ENCODE assay signal across 8 mouse cellular contexts in the genomic region with DNA sequence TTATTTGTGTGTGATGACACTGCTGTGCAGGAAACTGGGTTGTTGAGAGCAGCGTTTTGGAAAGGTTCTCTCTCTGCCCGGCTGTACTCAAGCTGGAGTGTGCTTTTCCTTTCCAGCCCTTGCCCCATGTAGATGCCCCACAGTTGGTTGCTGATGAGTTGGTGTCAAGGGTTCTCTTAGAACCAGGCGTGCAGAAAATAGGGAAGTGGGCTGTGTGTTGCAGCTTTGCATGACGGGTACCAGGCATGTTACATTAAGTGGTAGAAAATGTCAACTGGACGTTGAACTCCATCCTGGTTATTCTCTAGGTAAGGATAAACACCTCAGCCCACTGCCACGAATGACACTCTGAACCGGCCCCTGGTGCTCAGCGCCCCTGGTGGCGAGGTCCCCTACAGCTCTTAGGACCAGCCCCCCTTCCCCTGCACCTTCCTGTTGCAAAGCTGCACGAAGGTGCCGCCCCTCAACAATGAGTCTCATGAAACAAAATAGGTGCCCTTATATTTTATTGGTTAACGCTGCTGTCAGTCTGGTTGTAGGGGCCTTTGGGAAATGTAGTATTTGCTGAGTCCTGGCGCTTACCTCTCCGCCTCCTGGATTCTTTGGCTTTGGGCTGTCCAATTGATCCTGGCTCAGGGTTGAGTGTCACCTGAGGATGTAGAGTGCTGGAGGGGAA. TPM values are rescaled to one million over a fixed set of nuclear protein-coding genes. Genes with fewer than 3 reads are reported as not detected.
DNase-seq lines count a peak whose midpoint lies in the region; ATAC-seq lines count a peak whose summit lies in the region.

No protein-coding gene starts in this region.

- H3K27ac ChIP-seq in embryonic facial prominence, embryonic 14.5 days (replicated peaks; ENCODE audit: low read depth, low read length): no peak overlapping the region
- no peak overlapping the region for H3K27ac ChIP-seq in hindbrain, embryonic 10.5 days
- H3K27ac ChIP-seq in lung, embryonic 15.5 days: no peak overlapping the region

- H3K4me3 ChIP-seq in embryonic facial prominence, embryonic 14.5 days (ENCODE audit: low read depth, low read length): peak overlapping the region; percentile 23
- 0 out of 2 replicates have a peak overlapping the region, but pooled peaks have one; percentile 2 for H3K4me3 ChIP-seq in hindbrain, embryonic 10.5 days
- H3K4me3 ChIP-seq in lung, embryonic 15.5 days: peak overlapping the region; percentile 18; the same call in 1 of the 2 replicates

- H3K27me3 ChIP-seq in embryonic facial prominence, embryonic 14.5 days (replicated peaks; ENCODE audit: control insufficient read depth, insufficient read depth, low read length): no peaks in the 10 kb centered on the region
- H3K27me3 ChIP-seq in hindbrain, embryonic 10.5 days (ENCODE audit: insufficient read depth, poor library complexity, severe bottlenecking): no peaks in the 10 kb centered on the region
- H3K27me3 ChIP-seq in lung, embryonic 15.5 days: no peaks in the 10 kb centered on the region

- H3K36me3 ChIP-seq in embryonic facial prominence, embryonic 14.5 days (ENCODE audit: control insufficient read depth, insufficient read depth, low read length): peaks cover 2% of the 10 kb centered on the region; the same call in 1 of the 2 replicates
- H3K36me3 ChIP-seq in hindbrain, embryonic 10.5 days: peaks cover 5% of the 10 kb centered on the region
- H3K36me3 ChIP-seq in lung, embryonic 15.5 days: peaks cover 2% of the 10 kb centered on the region; the same call in 1 of the 2 replicates

- DNase-seq in A20 (ENCODE audit: low read depth, low spot score): peak; percentile 96
- DNase-seq in embryonic facial prominence, embryonic 14.5 days (ENCODE audit: low spot score): peak; percentile 96
- DNase-seq in hindbrain, embryonic 10.5 days (ENCODE audit: low spot score): peak; percentile 30
- DNase-seq in layer of hippocampus, adult 8-10 months (ENCODE audit: low spot score in 2 of 2): peak; percentile 58 to 72
- peak; percentile 44 for DNase-seq in ovary, postnatal 36 days (ENCODE audit: low spot score)
- peak; percentile 85 for DNase-seq in thymus, postnatal 25 days

- no peaks in the 10 kb centered on the region for H3K4me1 ChIP-seq in embryonic facial prominence, embryonic 14.5 days (ENCODE audit: control insufficient read depth, insufficient read depth, low read length)
- H3K4me1 ChIP-seq in hindbrain, embryonic 10.5 days (replicated peaks): 0 out of 2 replicates have a peak, but pooled peaks cover 7% of the 10 kb centered on the region
- H3K4me1 ChIP-seq in lung, embryonic 15.5 days: no peaks in the 10 kb centered on the region; the same call in 1 of the 2 replicates

- no peaks in the 10 kb centered on the region for H3K9me3 ChIP-seq in embryonic facial prominence, embryonic 14.5 days (ENCODE audit: control insufficient read depth, low read length)
- no peaks in the 10 kb centered on the region for H3K9me3 ChIP-seq in hindbrain, embryonic 10.5 days
- no peaks in the 10 kb centered on the region for H3K9me3 ChIP-seq in lung, embryonic 15.5 days

- peak overlapping the region; percentile 53 for H3K9ac ChIP-seq in embryonic facial prominence, embryonic 14.5 days (ENCODE audit: low read depth, low read length)
- H3K9ac ChIP-seq in lung, embryonic 15.5 days: no peak overlapping the region

- peak overlapping the region; percentile 47 for H3K4me2 ChIP-seq in embryonic facial prominence, embryonic 14.5 days (ENCODE audit: low read depth, low read length)
- peak overlapping the region; percentile 44 for H3K4me2 ChIP-seq in lung, embryonic 15.5 days

- 25% methylated on average over 14 of the region's 14 CpGs for WGBS in embryonic facial prominence, embryonic 14.5 days
- 23% methylated on average over 14 of the region's 14 CpGs for WGBS in hindbrain, embryonic 10.5 days
- 20% methylated on average over 14 of the region's 14 CpGs for WGBS in lung, embryonic 15.5 days

- ATAC-seq in activated CD4-positive, CD25-positive, alpha-beta regulatory T cell, adult 4 months: peak; percentile 98
- peak; percentile 95 for ATAC-seq in embryonic facial prominence, embryonic 14.5 days (ENCODE audit: low read depth)
- ATAC-seq in lung, embryonic 15.5 days (ENCODE audit: borderline replicate concordance, extremely low read depth, low FRiP score, low TSS enrichment): peak; percentile 80

RNA-seq across cellular contexts. Expression of a gene that starts 18.1 kb away (rescaled TPM):
- 10 to 100 TPM; 22.5 to 27.1 TPM for polyA plus RNA-seq in activated CD4-positive, CD25-positive, alpha-beta regulatory T cell, adult 4 months (2017; shearing (Covaris generic))
- polyA plus RNA-seq in embryonic facial prominence, embryonic 14.5 days (2014; fragmentation: Nextera tagmentation; extraction: Ambion mirVana): 20.9 and 25.8 TPM in 2 replicates
- 46.3 and 48.4 TPM in 2 replicates for polyA plus RNA-seq in hindbrain, embryonic 10.5 days (2016; fragmentation: Nextera tagmentation; extraction: Ambion mirVana)
- total RNA-seq in layer of hippocampus, adult 8-10 months (2022): 10 to 100 TPM; 26.9 to 36.3 (median 30.5) TPM
- polyA plus RNA-seq in lung, embryonic 15.5 days (2015; fragmentation: Nextera tagmentation; extraction: Ambion mirVana): 36.9 and 37.1 TPM in 2 replicates

RNA-seq across cellular contexts. Expression of a gene that starts 21.9 kb away (rescaled TPM):
- polyA plus RNA-seq in activated CD4-positive, CD25-positive, alpha-beta regulatory T cell, adult 4 months (2017; shearing (Covaris generic)): 10 to 100 TPM; 58.7 to 67.5 TPM
- polyA plus RNA-seq in embryonic facial prominence, embryonic 14.5 days (2014; fragmentation: Nextera tagmentation; extraction: Ambion mirVana): 7.7 and 9.0 TPM in 2 replicates
- polyA plus RNA-seq in hindbrain, embryonic 10.5 days (2016; fragmentation: Nextera tagmentation; extraction: Ambion mirVana): 6.7 and 8.6 TPM in 2 replicates
- total RNA-seq in layer of hippocampus, adult 8-10 months (2022): 10 to 100 TPM in 1 of 4 experiments, 1 to 10 TPM in 3; 8.3 to 12.2 (median 9.2) TPM
- polyA plus RNA-seq in lung, embryonic 15.5 days (2015; fragmentation: Nextera tagmentation; extraction: Ambion mirVana): 7.3 and 8.9 TPM in 2 replicates

RNA-seq across cellular contexts. Expression of a gene that starts 22.2 kb away (rescaled TPM):
- 1 to 10 TPM; 3.0 to 3.3 TPM for polyA plus RNA-seq in activated CD4-positive, CD25-positive, alpha-beta regulatory T cell, adult 4 months (2017; shearing (Covaris generic))
- 1.8 and 2.1 TPM in 2 replicates for polyA plus RNA-seq in embryonic facial prominence, embryonic 14.5 days (2014; fragmentation: Nextera tagmentation; extraction: Ambion mirVana)
- 3.6 and 4.0 TPM in 2 replicates for polyA plus RNA-seq in hindbrain, embryonic 10.5 days (2016; fragmentation: Nextera tagmentation; extraction: Ambion mirVana)
- 10 to 100 TPM; 11.8 to 15.0 (median 13.5) TPM for total RNA-seq in layer of hippocampus, adult 8-10 months (2022)
- polyA plus RNA-seq in lung, embryonic 15.5 days (2015; fragmentation: Nextera tagmentation; extraction: Ambion mirVana): 2.7 and 2.9 TPM in 2 replicates

RNA-seq across cellular contexts. Expression of a gene that starts 57.2 kb away (rescaled TPM):
- polyA plus RNA-seq in activated CD4-positive, CD25-positive, alpha-beta regulatory T cell, adult 4 months (2017; shearing (Covaris generic)): 100 to 1,000 TPM; 203 to 267 TPM
- 68.6 and 73.7 TPM in 2 replicates for polyA plus RNA-seq in embryonic facial prominence, embryonic 14.5 days (2014; fragmentation: Nextera tagmentation; extraction: Ambion mirVana)
- polyA plus RNA-seq in hindbrain, embryonic 10.5 days (2016; fragmentation: Nextera tagmentation; extraction: Ambion mirVana): 25.2 and 28.9 TPM in 2 replicates
- 10 to 100 TPM; 26.3 to 29.4 (median 26.8) TPM for total RNA-seq in layer of hippocampus, adult 8-10 months (2022)
- polyA plus RNA-seq in lung, embryonic 15.5 days (2015; fragmentation: Nextera tagmentation; extraction: Ambion mirVana): 107 and 115 TPM in 2 replicates

Comparison
In these comparisons a context has a peak if more than half of its experiments do, and no peak if none do; other contexts are left out.
1. DNase-seq: peak in every context shown above with its lines; median percentile 96 in A20; 96 in embryonic facial prominence, embryonic 14.5 days; 85 in thymus, postnatal 25 days; 65 in layer of hippocampus, adult 8-10 months; 44 in ovary, postnatal 36 days; 30 in hindbrain, embryonic 10.5 days.